Mouse (Mus musculus) liver, embryonic 14.5 days (tissue): ENCODE results near the gene Rps6kc1.

Source experiments
- CTCF ChIP-seq: IDR thresholded peaks from 2 replicates; pipeline ENCODE4 v1.5.1; 2016; ENCODE audit warnings: antibody characterized with exemption, low read depth, control low read depth
- EP300 ChIP-seq: IDR thresholded peaks from 2 replicates; pipeline ENCODE4 v1.6.1; 2016; ENCODE audit warnings: antibody characterized with exemption, low read depth

- TF ChIP-seq CTCF (no peak), EP300 (no peak)
Measured at GRCm38 (mm10) chr1:190732803-190733202, 178.8 kb downstream of the Rps6kc1 start.
